Mouse (Mus musculus): ENCODE measurements around the gene Ptpra.

DNA sequence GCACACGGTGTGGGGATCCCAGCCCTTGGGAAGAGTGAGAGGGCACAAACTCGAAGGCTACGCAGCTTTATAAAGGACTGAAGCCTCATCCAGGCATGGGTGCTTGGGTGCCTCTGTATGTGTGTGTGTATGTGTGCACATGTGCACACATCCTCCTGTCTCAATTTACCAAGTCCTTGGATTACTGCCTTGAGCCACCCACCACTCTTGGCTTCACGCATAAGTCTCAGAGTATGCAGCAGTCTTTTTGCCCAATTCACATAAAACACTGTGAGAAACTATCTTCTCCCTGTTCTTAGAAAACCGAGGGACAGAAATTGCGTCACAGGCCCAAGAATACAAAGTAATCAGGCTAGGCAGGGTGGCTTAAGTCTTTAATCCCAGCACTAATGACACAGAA lies 135.9 kb downstream of the Ptpra start:
- TF ChIP-seq CTCF (IDR thresholded peaks at IDR 0.05; ENCODE audit: insufficient read depth, low read depth, low read length), result no peak
- TF ChIP-seq POLR2A (IDR thresholded peaks at IDR 0.05; ENCODE audit: insufficient read depth, low read depth, low read length), result no peak
